1 mouse cellular context compared by ENCODE assay signal in the genomic region with DNA sequence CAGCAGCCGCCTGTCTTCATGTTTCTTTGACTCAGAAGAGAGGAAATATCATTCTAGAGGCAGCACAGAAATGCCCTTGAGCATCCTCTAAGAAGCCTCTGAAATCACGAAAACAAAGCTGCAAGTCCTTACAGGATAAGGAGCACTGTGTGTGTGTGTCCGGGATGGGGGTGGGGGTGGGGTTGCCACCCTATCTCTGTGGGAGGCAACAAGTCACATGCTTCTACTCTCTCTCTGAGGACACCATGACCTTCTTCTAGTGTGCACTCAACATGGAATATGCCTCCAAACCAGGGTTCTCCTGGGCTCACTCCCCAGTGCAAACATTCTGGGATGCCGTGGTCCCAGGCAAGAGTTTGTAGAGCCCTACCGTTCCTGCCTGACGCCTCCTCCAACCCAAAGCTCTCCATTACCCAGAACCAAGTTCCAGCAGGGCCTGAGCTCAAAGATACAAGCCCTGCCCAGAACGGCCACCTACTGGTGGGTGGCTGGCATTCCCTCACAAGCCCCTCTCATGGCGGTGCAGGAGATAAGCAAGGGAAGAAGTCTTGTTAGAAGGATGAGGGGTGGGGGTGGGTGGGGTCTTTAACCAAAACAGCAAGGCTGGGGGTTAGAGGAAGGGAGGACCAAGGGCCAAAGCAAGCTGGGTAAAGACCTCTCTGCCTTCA.
TF ChIP-seq lines count a peak whose summit lies in the region.

No protein-coding gene starts in this region.

TF ChIP-seq in MEL, 35 proteins besides CTCF, POLR2A, EP300 and RAD21:
- TF ChIP-seq CHD2 (IDR thresholded peaks at IDR 0.05; ENCODE audit: low read length) = no peak
- TF ChIP-seq GATA1 (IDR thresholded peaks at IDR 0.05; ENCODE audit: low read depth, low read length) = no peak
- TF ChIP-seq MEF2A (IDR thresholded peaks at IDR 0.05; ENCODE audit: extremely low read depth, insufficient replicate concordance, low read depth, low read length, poor library complexity, severe bottlenecking) = no peak
- TF ChIP-seq ELF1 (IDR thresholded peaks at IDR 0.05; ENCODE audit: low read depth, low read length) = no peak
- TF ChIP-seq MAFK (IDR thresholded peaks at IDR 0.05; ENCODE audit: borderline replicate concordance, low read depth, low read length) = no peak
- TF ChIP-seq E2F4 (IDR thresholded peaks at IDR 0.05; ENCODE audit: borderline replicate concordance, low read depth, low read length) = no peak
- no peak for TF ChIP-seq NELFE (IDR thresholded peaks at IDR 0.05; ENCODE audit: low read depth, low read length)
- no peak for TF ChIP-seq UBTF (IDR thresholded peaks at IDR 0.05; ENCODE audit: borderline replicate concordance, insufficient read depth, low read depth, low read length)
- no peak for TF ChIP-seq ZNF384 (IDR thresholded peaks at IDR 0.05; ENCODE audit: low read depth, low read length)
- TF ChIP-seq USF1 (IDR thresholded peaks at IDR 0.05; ENCODE audit: low read depth, low read length) = no peak
- no peak for TF ChIP-seq ZC3H11A (IDR thresholded peaks at IDR 0.05; ENCODE audit: low read depth, low read length)
- no peak for TF ChIP-seq JUND (IDR thresholded peaks at IDR 0.05; ENCODE audit: low read depth, low read length)
